Mouse (Mus musculus) thymus, adult 18-20 months (tissue): Measurements from ENCODE around the gene Rnf212.
"Not testable (repeated sequence)": the region's sequence is repeated elsewhere in the genome, so short reads cannot be mapped to it uniquely, and the experiment has no call there.

Experiments used
- DNase-seq, 2 experiments: peaks; one replicate each; pipeline ENCODE4 v3.0.0; 2022; ENCODE audit warnings: mixed read lengths in 2 of 2

The Rnf212 gene

DNA sequence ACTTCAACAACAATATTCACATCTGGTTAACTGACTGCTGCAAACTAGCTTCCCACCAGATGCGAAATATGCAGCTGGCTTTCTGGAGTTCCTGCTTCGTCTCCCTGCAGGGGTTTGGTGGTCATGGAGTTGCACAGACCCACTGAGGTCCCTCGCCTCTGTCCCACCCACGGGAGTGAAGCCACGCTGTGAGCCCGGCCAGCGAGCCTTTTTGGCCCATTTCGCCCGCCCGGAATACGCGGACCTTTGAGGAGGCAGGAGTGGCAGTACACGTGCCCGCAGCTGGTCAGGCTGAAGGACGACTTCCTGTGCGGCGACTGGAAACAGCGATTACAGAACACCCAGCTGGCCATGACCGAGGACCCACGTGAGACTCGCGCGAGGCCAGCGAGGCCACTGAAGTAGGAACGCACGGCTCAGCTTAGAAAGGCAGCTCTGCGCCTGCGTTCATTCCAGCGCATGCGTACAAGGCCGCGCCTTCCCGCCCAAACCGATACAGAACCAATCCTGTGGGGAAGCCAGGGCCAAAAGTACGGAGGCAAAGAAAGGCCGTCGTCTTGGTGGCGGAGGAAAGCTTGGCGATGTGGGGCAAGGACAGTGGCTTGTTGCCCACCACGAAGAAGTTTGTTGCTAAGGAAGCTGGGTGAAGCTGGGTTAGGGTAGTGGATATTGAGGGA lies at the start of gene Rnf212:
TSS of gene Rnf212 (minus strand) at position 353 of the 677 bp plus-strand sequence.
- DNase-seq, result no peak

DNA sequence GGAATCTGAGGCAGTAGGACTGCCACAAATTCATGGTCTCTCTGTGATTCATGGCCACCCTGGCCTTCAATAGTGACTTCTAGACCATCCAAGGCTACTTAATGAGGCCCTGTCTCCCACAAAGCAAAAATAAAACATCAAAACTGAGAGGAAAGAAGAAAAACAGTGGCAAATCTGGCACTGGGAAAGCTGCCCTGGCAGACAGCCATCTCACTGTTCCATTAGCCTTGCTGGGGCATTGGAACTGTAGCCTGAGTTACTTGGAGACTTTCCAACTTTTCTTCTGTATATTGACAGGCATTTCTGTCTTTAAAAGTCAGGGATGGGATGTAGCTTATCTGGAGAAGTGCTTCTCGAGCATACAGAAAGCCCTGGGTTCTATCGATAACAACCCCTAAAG lies 48.5 kb upstream of the Rnf212 start:
- DNase-seq, result no peak

DNA sequence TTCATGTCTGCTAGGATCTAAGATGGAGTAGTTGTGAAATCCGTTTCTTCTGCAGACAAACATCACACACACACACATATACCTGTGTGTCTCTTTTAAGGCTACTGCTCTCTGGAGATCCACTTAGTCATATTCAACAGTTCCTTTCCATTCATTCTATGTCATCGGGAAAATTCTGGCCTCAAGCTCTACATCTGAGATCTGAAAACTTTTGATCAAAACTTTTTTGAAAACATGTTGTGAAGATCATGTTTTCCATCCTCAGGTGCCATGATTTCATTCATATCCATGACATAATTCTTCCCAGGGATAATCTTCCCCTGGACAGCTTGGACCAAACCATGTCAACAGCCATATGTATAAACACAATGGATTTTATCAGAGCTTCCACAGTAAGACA lies 34.0 kb upstream of the Rnf212 start, which contains the start of gene Vmn2r8:
TSS of gene Vmn2r8 (minus strand) at position 101 of the 400 bp plus-strand sequence.
- not testable (repeated sequence) for DNase-seq

DNA sequence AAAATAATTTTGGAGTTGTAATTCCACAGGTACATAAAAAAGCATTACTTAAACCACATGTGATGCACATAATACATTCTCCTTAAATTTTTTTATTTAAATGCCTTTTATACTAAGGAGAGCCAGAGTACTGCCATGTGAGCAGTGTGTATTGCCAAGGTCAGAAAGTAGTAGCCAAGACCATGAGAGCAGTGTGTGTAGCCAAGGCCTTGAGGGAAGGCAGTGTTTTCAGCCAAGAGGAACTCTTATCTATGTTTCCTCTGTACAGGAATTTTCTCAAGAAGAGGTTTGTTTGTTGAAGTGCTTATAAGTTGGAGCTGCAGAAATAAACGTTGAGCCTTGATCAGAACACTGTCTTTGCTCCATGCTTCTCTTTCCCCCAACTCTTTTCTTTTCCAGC lies 28.9 kb upstream of the Rnf212 start:
- DNase-seq, result no peak

DNA sequence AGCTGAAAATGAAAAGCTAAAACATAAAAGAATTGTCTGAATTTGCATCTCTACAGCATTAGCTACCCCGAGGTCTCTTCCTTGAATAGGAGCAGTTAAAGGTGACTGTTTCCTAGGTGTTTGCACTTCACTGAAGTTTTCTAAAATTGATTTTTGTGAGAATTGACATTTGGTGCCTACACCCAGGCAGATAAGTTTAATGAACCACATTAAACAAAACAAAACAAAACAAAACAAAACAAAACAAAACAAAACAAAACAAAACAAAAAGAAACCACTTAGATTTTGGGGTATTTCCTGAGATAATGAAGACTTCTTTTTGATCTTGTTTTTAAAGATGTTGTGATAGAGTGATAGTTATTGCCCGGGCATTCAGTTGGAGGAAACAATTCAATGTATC lies 20.5 kb upstream of the Rnf212 start, which contains the start of gene Tmed11:
TSS of gene Tmed11 (minus strand) at position 101 of the 400 bp plus-strand sequence.
- not testable (repeated sequence) for DNase-seq

DNA sequence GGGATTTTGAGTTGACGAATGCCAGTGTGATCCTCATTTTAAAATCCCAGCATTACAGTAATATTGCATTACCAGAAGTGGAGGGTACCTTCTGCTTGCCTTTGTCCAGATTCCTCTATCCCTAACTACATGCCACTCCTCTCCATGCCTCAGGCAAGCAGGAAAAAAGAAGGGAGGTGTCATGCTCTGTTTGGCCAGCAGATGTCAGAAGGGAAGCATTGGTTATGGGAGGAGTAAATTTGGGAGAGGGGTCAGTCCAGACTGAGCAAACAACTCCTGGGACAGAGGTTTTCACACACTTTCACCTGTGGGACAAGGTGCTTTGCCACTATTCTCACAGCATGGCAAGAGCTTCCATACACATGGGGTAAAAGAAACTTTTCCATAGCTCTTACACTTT lies 15.6 kb upstream of the Rnf212 start:
- DNase-seq, result not testable (repeated sequence)

DNA sequence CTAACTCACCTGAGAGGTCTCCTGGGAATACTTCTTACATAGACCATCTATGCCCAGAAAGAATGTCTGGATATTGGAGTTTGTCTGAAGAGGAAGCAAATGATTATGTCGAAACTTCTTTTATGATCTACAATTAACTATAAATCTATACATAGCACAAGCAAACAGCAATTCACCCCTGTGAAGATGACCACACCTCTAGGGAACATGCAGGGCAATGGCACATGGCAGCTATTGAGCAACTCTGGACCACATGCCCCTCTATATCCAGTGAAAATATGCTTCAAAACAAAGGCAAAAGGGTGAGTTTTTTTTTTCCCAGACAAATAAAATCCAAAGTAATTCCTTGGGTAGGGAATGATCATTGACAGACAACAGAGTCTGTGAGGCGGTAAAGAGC lies 14.8 kb downstream of the Rnf212 start:
- no peak for DNase-seq

DNA sequence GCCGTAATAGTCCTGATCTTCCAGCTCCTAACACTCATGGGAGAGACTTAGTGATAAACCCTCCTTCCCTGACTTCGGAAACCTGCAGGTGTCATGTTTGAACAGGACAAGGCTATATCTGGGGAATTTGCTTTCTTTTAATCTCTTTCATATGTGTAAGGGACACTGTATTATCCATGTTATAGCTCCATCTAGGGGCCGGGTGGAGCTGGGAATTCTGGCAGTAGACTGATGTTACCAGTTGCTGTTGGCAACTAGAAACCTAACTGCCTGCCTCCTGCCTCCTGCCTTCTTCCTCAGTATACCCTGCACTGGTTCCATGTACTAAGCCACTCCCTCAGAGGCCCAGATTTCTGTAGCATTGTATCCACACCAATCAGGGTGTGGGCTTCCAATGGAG lies 16.4 kb downstream of the Rnf212 start:
- no peak for DNase-seq

DNA sequence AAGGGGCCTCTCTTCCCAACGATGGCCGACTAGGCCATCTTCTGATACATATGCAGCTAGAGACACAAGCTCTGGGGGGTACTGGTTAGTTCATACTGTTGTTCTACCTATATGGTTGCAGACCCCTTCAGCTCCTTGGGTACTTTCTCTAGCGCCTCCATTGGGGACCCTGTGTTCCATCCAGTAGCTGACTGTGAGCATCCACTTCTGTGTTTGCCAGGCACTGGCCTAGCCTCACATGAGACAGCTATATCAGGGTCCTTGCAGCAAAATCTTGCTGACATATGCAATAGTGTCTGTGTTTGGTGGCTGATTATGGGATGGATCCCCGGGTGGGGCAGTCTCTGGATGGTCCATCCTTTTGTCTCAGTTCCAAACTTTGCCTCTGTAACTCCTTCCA lies 23.5 kb downstream of the Rnf212 start:
- not testable (repeated sequence) for DNase-seq

DNA sequence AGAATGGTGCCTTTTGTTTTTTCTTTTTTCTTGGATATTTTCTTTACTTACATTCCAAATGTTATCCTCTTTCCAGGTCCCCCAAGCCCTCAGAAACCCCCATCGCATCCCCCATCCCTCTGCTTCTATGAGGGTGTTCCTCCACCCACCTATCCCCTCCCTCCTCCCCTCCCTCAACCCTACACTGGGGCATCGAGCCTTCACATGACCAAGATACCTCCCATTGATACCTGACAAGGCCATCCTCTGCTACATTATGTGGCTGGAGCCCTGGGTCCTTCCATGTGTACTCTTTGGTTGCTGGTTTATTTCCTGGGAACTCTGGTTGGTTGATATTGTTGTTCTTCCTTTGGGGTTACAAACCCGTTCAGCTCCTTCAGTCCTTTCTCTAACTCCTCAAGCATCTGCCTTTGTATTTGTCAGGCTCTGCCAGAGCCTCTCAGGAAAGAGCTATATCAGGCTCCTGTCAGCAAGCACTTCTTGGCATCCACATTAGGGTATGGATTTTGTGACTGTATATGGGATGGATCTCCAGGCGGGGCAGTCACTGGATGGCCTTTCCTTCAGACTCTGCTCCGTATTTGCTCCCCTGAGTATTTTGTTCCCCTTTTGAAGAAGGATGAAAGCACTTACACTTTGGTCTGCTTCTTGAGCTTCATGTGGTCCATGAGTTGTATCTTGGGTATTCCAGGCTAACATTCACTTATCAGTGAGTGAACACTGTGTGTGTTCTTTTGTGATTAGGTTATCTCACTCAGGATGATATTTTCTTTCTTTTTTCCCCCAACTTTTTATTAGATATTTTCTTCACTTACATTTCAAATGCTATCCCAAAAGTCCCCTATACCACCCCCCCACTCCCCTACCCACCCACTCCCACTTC lies 24.2 kb downstream of the Rnf212 start:
- DNase-seq, result no peak

DNA sequence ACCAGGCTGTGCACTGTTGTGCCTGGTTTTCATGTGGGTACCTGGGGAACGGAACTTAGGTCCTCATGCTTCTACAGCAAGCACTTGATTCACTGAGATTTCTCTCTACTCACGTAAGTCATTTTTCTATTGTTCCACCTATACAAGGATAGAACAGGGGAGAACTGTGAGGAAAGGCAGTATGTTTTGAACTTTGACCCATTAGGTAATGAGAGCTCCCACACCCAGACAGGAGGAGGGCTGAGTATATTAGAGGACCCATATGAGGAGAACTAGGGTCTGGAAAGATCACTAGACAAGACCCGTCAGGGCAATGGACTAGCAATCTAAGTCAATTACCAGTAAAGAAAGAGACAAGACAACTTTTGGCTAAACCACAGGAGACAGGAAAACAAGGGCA lies 30.2 kb downstream of the Rnf212 start:
- DNase-seq, result no peak

DNA sequence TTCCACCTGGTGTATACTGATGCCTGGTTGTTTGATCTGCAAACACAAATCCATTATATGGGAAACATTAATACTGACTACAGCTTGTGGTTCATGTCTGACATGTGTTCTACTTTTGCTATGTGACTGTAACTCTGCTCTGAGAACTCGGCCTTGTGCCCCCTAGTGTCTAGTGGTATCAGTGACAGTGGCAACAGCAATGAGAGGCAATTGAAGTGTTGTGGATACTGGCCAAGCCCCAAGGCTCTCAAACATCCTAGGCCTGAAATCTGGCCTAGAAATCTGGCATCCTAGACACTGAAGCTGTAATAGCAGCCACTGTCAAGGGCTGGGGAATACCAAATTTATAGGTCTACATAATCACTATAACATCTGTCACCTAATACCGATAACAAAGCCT lies 30.9 kb downstream of the Rnf212 start:
- no peak for DNase-seq

DNA sequence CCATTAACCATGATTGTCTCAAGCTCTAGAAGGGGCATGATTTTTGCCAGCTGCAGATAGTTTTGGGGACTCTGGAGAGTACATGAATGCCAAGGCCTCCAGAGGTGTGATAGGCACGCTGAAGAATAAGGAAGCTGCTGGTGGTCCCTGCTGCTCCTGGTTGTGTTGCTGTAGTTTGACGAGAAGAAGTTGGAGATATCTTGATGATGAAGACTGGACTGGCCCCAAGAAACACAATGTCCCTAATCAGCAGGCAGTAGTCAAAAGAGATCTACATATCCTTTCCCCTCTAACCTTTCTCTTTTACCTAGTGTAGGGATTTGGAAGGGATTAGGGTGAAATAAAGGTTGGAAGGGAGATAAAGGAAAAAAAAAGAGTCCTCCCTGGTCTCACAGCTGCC lies 32.2 kb downstream of the Rnf212 start:
- no peak for DNase-seq

DNA sequence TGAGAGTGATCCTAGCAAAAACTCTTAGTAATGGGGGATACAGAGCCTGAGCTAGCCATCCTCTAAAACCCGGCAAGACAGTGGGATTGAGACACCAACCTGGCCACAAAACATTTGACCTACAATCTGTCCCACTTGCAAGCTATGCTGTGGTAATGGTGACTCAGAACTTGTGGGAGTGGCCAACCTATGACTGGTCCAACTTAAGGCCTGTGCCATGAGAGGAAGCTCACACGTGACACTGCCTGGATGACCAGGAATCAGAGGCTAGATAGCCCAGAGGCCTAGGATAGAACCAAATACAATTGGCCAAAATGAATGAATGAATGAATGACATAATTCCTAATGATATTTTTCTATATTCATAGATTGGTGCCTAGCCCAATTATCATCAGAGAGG lies 32.9 kb downstream of the Rnf212 start:
- no peak for DNase-seq

DNA sequence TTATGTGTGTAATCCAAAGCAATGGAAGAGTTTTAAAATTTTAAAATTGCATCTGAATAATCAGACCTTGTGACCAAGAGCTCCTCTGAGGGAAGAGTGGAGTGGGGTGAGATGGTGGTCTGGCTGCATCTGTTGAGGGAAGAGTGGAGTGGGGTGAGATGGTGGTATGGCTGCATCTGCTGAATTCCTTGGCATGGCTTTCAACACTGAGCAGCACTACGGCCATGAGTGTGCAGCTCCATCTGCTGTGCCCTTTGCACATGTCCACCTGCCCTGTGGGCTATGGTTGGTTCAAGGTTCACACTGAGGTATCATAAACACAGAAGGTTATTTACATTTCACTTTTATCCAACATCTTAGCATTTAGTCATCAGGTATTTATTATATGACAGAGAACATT lies 47.4 kb downstream of the Rnf212 start:
- DNase-seq, result no peak

DNA sequence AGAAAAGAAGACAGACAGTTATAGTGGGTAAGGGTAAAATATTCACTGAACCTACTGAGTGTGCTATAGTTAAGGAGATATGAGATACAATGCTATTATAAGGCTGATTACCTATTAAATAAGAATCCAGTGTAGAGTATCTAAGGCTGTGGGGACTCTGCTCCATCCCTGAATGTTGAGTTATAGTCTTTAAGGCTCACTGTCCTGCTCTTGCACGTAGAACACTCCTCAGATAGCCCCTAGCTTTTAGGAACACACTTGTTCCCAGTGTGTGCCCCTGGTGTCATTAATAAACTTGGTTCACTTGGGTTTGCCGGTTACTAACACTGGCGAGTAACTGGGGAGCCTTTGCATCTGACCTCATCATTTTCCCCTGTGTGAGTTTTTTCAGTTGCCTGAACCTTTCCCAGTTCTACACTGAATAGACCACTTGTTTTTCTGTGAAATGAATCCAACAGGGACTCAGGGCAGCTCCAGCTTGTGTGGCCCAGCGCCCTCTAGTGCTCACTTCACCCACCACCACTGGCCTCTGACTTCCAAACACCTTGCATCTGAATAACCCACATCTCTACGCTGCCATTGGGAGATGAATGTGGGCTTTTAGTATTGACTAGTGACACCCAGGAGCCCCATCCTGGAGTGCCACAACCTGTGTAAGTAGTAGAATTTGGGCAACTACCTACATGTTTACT lies 48.1 kb downstream of the Rnf212 start:
- no peak for DNase-seq

DNA sequence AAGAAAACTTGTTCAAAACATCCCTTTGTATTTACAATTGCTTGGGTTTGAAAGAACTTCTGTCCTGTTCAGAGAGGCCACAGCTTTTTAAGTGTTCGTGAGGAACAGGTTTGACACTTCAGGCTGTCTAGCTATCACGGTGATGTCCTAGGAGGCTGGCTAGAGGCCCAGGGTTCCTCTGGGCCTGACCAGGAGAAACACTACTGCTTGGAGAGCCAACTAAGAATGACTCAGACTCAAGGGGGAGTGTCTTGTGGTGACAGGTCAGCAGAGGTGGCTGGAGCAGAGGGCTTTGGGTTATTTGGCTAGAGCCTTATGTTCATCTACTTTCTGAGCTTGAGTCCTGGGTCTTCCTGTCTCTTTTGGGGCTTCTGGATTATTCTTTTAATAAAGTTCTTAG lies 50.8 kb downstream of the Rnf212 start:
- DNase-seq, result no peak

DNA sequence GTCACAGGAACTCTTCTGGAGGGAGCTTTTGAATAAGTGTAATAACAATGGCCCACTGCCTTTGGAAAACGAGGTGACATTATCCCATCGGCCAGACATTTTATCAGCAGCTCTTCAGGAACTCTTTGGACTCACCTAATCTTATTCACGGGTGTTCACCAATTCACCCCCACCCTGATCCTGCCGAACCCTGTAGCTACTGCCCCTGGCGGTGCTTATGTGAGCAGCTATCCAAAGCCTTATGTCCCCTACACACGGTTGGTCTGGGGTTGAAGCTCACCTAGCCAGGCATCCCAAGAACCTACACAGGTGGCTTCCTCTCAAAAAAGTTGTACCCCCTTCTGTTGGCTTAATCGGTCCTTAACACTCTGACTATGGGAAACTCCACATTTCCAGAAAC lies 55.0 kb downstream of the Rnf212 start:
- DNase-seq, result no peak

DNA sequence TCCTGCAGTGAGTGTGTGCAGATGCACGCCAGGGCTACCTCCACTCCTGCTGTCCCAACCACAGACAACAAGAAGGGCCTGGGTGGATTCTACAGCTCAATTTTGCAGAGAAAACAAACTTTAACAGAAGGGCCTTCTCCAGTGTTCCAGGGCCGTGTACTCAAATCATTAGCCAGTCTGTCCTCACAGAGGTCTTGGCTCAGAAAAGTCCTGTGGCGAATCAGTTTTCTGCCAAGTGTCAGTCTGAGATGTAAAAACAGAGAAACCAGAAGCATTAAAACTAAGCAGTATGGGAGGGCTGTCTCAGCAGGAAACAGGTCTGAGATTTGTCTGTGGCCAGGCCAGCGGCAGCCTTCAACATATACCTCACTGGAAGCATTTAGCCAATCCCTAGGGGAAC lies 56.7 kb downstream of the Rnf212 start:
- no peak for DNase-seq

DNA sequence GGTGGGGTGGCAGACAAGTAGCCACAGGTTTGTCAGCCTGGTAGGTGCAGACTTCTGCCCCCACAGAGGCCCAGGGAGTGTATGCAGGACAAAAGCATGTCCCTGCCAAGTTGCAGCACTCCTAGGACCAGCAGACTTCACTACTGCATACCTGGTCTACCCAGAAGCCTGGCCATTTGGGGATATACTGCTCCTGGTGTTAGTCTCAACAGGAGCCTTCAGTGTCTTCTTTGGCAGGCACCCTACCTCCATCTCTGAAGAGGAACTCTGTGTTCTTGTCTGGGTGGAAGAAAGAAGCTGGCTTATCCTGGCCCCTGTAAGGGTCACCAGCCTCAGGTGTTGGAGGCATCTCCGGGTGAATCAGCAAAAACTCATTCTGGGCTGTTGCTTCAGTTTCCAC lies 58.8 kb downstream of the Rnf212 start:
- DNase-seq, result no peak

DNA sequence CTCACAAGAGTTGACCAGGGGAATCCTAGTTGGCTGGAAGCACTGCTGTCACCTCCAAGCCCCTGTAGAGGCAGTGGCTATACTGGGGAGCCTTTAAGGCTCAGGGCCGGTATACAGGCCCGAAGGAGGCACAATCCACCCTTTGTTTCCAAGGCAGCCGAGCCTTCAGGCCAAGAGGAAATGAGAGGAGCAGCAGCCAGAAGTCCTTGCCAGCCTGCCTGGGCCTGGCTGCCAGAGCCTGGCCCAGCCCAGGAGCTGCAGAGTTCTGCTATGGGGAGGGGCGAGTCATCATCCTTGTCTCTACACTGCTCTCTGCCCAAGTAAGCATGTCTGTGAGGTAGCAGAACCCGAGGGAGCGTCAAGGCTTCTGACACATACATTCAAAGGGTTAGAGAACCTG lies 60.6 kb downstream of the Rnf212 start:
- DNase-seq, result no peak

DNA sequence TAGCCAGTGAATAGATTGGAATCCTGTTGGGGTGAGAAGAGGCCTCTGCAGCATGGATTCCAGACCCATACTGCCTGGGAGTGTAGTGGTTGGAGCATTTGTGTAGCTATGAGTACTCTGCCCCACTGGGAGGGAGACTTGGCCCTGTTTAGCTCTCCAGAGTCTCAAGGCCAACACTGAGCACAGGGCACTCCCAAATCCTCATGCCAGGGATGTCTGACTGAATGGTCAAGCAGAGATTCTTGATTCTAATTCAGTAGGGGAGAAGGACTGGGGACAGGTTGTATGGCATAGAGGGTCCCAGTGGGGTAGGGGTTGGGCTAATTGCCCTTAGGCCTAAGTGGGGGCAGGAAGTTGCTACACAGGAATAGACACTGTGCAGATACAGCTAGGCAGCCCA lies 61.1 kb downstream of the Rnf212 start:
- DNase-seq, result no peak

DNA sequence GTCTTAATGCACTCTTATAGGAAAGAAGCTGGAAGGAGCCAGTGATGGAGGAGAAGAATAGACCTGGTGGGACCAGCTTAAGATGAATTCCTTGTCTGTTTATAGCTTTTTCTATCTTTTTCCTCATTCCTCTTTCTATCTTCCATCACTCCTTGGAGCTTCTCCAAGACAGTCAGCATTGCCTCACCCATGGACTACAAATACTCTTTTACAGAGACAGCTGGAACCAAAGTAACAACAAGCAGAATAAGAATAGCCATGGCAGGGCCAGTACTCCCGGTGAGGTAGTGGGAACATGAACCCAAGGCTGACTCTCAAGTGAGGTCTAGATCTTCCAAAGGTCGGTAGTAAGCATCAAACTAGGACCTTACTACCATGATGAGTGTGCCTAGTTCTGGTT lies 61.7 kb downstream of the Rnf212 start:
- no peak for DNase-seq

DNA sequence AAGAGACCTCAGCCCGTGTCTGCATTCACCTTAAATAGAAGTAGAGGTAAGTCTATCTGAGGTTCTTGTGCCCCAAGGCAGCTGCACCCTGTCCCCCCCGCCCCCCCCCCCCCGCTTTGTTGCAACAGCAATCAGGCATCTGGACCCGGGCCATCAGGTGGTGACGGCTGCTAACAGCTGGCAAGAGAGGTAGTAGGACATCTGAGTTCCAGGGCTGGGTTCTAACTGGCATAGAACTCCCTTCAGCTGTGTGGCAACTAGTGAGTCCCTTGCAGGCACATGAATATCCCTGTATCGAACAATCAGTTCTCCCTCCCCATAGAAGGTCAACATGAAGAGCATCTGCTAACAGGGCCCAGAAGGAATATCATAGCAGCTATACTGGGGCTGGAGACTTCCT lies 62.8 kb downstream of the Rnf212 start:
- no peak for DNase-seq
